8 mouse cellular contexts compared by ENCODE assay signal in the genomic region with DNA sequence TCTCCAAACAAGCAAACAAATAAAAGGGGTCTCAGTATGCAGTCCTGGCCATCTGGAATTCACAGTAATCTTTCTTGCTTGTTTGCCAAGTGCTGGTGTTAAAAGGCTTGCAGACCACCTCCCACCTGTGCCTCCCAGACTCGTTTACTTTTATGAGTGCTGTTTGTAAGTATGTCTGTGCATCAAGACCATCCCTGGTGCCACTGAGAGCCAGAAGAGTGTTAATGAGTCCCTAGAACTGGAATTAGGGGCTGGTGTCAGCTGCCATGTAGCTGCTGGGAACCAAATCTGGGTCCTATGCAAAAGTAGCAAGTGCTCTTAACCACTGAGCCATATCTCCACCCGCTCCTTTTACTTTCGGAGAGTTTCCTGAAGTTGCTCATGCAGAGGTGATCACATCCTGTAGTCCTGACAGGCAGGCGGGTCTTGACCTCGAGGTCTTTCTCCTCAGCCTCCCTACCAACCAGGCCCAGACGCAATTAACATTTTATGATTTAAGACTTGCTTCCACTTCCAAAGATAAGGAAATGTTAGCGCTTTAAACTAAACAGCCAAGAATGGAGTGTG. TPM values are rescaled to one million over a fixed set of nuclear protein-coding genes. Genes with fewer than 3 reads are reported as not detected.
DNase-seq lines count a peak whose midpoint lies in the region; ATAC-seq and TF ChIP-seq lines count a peak whose summit lies in the region.

No protein-coding gene starts in this region.

- peak overlapping the region; percentile 73 for H3K4me2 ChIP-seq in kidney, postnatal 0 days (ENCODE audit: low read length)
- peak overlapping the region; percentile 64 for H3K4me2 ChIP-seq in hindbrain, embryonic 14.5 days (replicated peaks)
- peak overlapping the region; percentile 69 for H3K4me2 ChIP-seq in midbrain, embryonic 15.5 days

- peak overlapping the region; percentile 67 for H3K4me3 ChIP-seq in kidney, postnatal 0 days (replicated peaks; ENCODE audit: low read depth, low read length)
- H3K4me3 ChIP-seq in bone marrow macrophage, adult 2 months (ENCODE audit: insufficient read depth, low read length): peak overlapping the region; percentile 98
- H3K4me3 ChIP-seq in hindbrain, embryonic 14.5 days (replicated peaks; ENCODE audit: low read length): peak overlapping the region; percentile 64
- peak overlapping the region; percentile 76 for H3K4me3 ChIP-seq in midbrain, embryonic 15.5 days

- no peak for TF ChIP-seq CTCF in kidney, postnatal 0 days (IDR thresholded peaks at IDR 0.05; ENCODE audit: low read depth)
- no peak for TF ChIP-seq CTCF in bone marrow macrophage, adult 2 months (IDR thresholded peaks at IDR 0.05; ENCODE audit: low read depth, low read length)

- H3K4me1 ChIP-seq in kidney, postnatal 0 days (replicated peaks; ENCODE audit: insufficient read depth, low read length): peaks cover 9% of the 10 kb centered on the region; the same call in 1 of the 2 replicates
- H3K4me1 ChIP-seq in bone marrow macrophage, adult 2 months (ENCODE audit: control insufficient read depth, insufficient read depth, low read length): peaks cover 8% of the 10 kb centered on the region
- peaks cover 16% of the 10 kb centered on the region for H3K4me1 ChIP-seq in hindbrain, embryonic 14.5 days (replicated peaks; ENCODE audit: control insufficient read depth, insufficient read depth, low read length)
- peaks cover 27% of the 10 kb centered on the region for H3K4me1 ChIP-seq in midbrain, embryonic 15.5 days

- H3K36me3 ChIP-seq in kidney, postnatal 0 days (ENCODE audit: insufficient read depth, low read length): peaks cover 43% of the 10 kb centered on the region
- peaks cover 60% of the 10 kb centered on the region for H3K36me3 ChIP-seq in hindbrain, embryonic 14.5 days (replicated peaks; ENCODE audit: control insufficient read depth, insufficient read depth)
- peaks cover 33% of the 10 kb centered on the region for H3K36me3 ChIP-seq in midbrain, embryonic 15.5 days (replicated peaks)

- H3K9ac ChIP-seq in kidney, postnatal 0 days (ENCODE audit: low read depth, low read length): peak overlapping the region; percentile 71; the same call in 1 of the 2 replicates
- peak overlapping the region; percentile 77 for H3K9ac ChIP-seq in hindbrain, embryonic 14.5 days
- H3K9ac ChIP-seq in midbrain, embryonic 15.5 days: peak overlapping the region; percentile 71

- peak; percentile 37 for DNase-seq in kidney, postnatal 0 days (ENCODE audit: low spot score)
- DNase-seq in kidney, postnatal 4 days: no peak
- DNase-seq in hindbrain, embryonic 14.5 days (ENCODE audit: low spot score): no peak
- no peak for DNase-seq in right cerebral cortex, postnatal 14 days
- no peak for DNase-seq in adrenal gland, postnatal 4 days (ENCODE audit: low spot score in 2 of 2)
- DNase-seq in ovary, postnatal 14 days (ENCODE audit: low spot score): no peak

- no peak for ATAC-seq in kidney, postnatal 0 days (replicated peaks; ENCODE audit: low FRiP score, low read depth)
- ATAC-seq in hindbrain, embryonic 14.5 days (ENCODE audit: low FRiP score): no peak
- ATAC-seq in midbrain, embryonic 15.5 days (replicated peaks): no peak

- H3K9me3 ChIP-seq in kidney, postnatal 0 days (replicated peaks; ENCODE audit: low read length): no peaks in the 10 kb centered on the region
- H3K9me3 ChIP-seq in hindbrain, embryonic 14.5 days (ENCODE audit: control insufficient read depth, low read length): no peaks in the 10 kb centered on the region
- no peaks in the 10 kb centered on the region for H3K9me3 ChIP-seq in midbrain, embryonic 15.5 days

- peak overlapping the region; percentile 84 for H3K27ac ChIP-seq in kidney, postnatal 0 days
- H3K27ac ChIP-seq in bone marrow macrophage, adult 2 months (ENCODE audit: insufficient read depth, low read depth, low read length): peak overlapping the region; percentile 66
- H3K27ac ChIP-seq in hindbrain, embryonic 14.5 days: no peak overlapping the region
- no peak overlapping the region for H3K27ac ChIP-seq in midbrain, embryonic 15.5 days

- WGBS in kidney, postnatal 0 days: 2% methylated on average over 7 of the region's 7 CpGs
- WGBS in hindbrain, embryonic 14.5 days: 18% methylated on average over 7 of the region's 7 CpGs
- 10% methylated on average over 7 of the region's 7 CpGs for WGBS in midbrain, embryonic 15.5 days

- no peak for TF ChIP-seq POLR2A in bone marrow macrophage, adult 2 months (IDR thresholded peaks at IDR 0.05; ENCODE audit: borderline replicate concordance, low read depth, low read length)

- no peaks in the 10 kb centered on the region for H3K27me3 ChIP-seq in kidney, postnatal 0 days (ENCODE audit: insufficient read depth, low read length)
- H3K27me3 ChIP-seq in hindbrain, embryonic 14.5 days (ENCODE audit: control insufficient read depth, insufficient read depth, low read length): no peaks in the 10 kb centered on the region
- H3K27me3 ChIP-seq in midbrain, embryonic 15.5 days (replicated peaks): no peaks in the 10 kb centered on the region

RNA-seq across cellular contexts. Expression of a gene that starts 0.8 kb away (rescaled TPM):
- 19.6 and 21.2 TPM in 2 replicates for polyA plus RNA-seq in kidney, postnatal 0 days (2015; fragmentation: Nextera tagmentation; extraction: Ambion mirVana)
- polyA plus RNA-seq in bone marrow macrophage, adult 2 months (2012; ENCODE audit: insufficient read depth, insufficient read length, missing spikeins): 30.9 and 32.0 TPM in 2 replicates
- polyA plus RNA-seq in hindbrain, embryonic 14.5 days (2014; fragmentation: Nextera tagmentation; extraction: Ambion mirVana): 15.1 and 15.9 TPM in 2 replicates
- 34.9 and 35.1 TPM in 2 replicates for polyA plus RNA-seq in midbrain, embryonic 15.5 days (2015; fragmentation: Nextera tagmentation; extraction: Ambion mirVana)
- 10 to 100 TPM; 31.1 to 31.7 TPM for total RNA-seq in adrenal gland, postnatal 4 days (2021)

RNA-seq across cellular contexts. Expression of a gene that starts 8.6 kb away (rescaled TPM):
- 38.6 and 42.2 TPM in 2 replicates for polyA plus RNA-seq in kidney, postnatal 0 days (2015; fragmentation: Nextera tagmentation; extraction: Ambion mirVana)
- polyA plus RNA-seq in bone marrow macrophage, adult 2 months (2012; ENCODE audit: insufficient read depth, insufficient read length, missing spikeins): 46.0 and 53.0 TPM in 2 replicates
- polyA plus RNA-seq in hindbrain, embryonic 14.5 days (2014; fragmentation: Nextera tagmentation; extraction: Ambion mirVana): 113 TPM in 2 replicates
- polyA plus RNA-seq in midbrain, embryonic 15.5 days (2015; fragmentation: Nextera tagmentation; extraction: Ambion mirVana): 144 and 152 TPM in 2 replicates
- 10 to 100 TPM; 61.2 to 65.8 TPM for total RNA-seq in adrenal gland, postnatal 4 days (2021)

RNA-seq across cellular contexts. Expression of a gene that starts 8.6 kb away (rescaled TPM):
- polyA plus RNA-seq in kidney, postnatal 0 days (2015; fragmentation: Nextera tagmentation; extraction: Ambion mirVana): 668 and 686 TPM in 2 replicates
- polyA plus RNA-seq in bone marrow macrophage, adult 2 months (2012; ENCODE audit: insufficient read depth, insufficient read length, missing spikeins): 400 and 420 TPM in 2 replicates
- polyA plus RNA-seq in hindbrain, embryonic 14.5 days (2014; fragmentation: Nextera tagmentation; extraction: Ambion mirVana): 439 and 494 TPM in 2 replicates
- polyA plus RNA-seq in midbrain, embryonic 15.5 days (2015; fragmentation: Nextera tagmentation; extraction: Ambion mirVana): 421 and 428 TPM in 2 replicates
- total RNA-seq in adrenal gland, postnatal 4 days (2021): 100 to 1,000 TPM; 585 to 598 TPM

RNA-seq across cellular contexts. Expression of a gene that starts 14.2 kb away (rescaled TPM):
- polyA plus RNA-seq in kidney, postnatal 0 days (2015; fragmentation: Nextera tagmentation; extraction: Ambion mirVana): 37.2 and 39.4 TPM in 2 replicates
- polyA plus RNA-seq in bone marrow macrophage, adult 2 months (2012; ENCODE audit: insufficient read depth, insufficient read length, missing spikeins): 38.4 and 46.6 TPM in 2 replicates
- 44.1 and 45.2 TPM in 2 replicates for polyA plus RNA-seq in hindbrain, embryonic 14.5 days (2014; fragmentation: Nextera tagmentation; extraction: Ambion mirVana)
- polyA plus RNA-seq in midbrain, embryonic 15.5 days (2015; fragmentation: Nextera tagmentation; extraction: Ambion mirVana): 58.4 and 63.5 TPM in 2 replicates
- 10 to 100 TPM; 42.6 to 43.6 TPM for total RNA-seq in adrenal gland, postnatal 4 days (2021)

RNA-seq across cellular contexts. Expression of a gene that starts 14.4 kb away (rescaled TPM):
- 62.5 and 64.1 TPM in 2 replicates for polyA plus RNA-seq in kidney, postnatal 0 days (2015; fragmentation: Nextera tagmentation; extraction: Ambion mirVana)
- 91.1 and 97.9 TPM in 2 replicates for polyA plus RNA-seq in bone marrow macrophage, adult 2 months (2012; ENCODE audit: insufficient read depth, insufficient read length, missing spikeins)
- polyA plus RNA-seq in hindbrain, embryonic 14.5 days (2014; fragmentation: Nextera tagmentation; extraction: Ambion mirVana): 80.3 and 86.9 TPM in 2 replicates
- polyA plus RNA-seq in midbrain, embryonic 15.5 days (2015; fragmentation: Nextera tagmentation; extraction: Ambion mirVana): 83.4 and 85.4 TPM in 2 replicates
- 100 to 1,000 TPM in 1 of 2 experiments, 10 to 100 TPM in 1; 90.9 to 103 TPM for total RNA-seq in adrenal gland, postnatal 4 days (2021)

Comparison
In these comparisons a context has a peak if more than half of its experiments do, and no peak if none do; other contexts are left out.
1. H3K27ac ChIP-seq: peak in kidney, postnatal 0 days (single experiment) and bone marrow macrophage, adult 2 months (single experiment); none in hindbrain, embryonic 14.5 days (single experiment) and midbrain, embryonic 15.5 days (single experiment).
2. Peak in every context shown above with its lines, with median percentiles within 50 percentile points of each other: H3K4me2 ChIP-seq, H3K4me3 ChIP-seq and H3K9ac ChIP-seq.